8 mouse cellular contexts compared by ENCODE assay signal in genomic region chr4:154986096-154986495, GRCm38 (mm10). TPM values are rescaled to one million over a fixed set of nuclear protein-coding genes. Genes with fewer than 3 reads are reported as not detected.
A peak's percentile ranks its signal among the peaks of the same experiment; 100 is the strongest.
DNase-seq lines count a peak whose midpoint lies in the region; ATAC-seq lines count a peak whose summit lies in the region.

No protein-coding gene starts in this region.

- H3K9me3 ChIP-seq in hindbrain, embryonic 13.5 days = no peaks in the 10 kb centered on the region

- H3K27ac ChIP-seq in hindbrain, embryonic 13.5 days = no peak overlapping the region

- peak overlapping the region; percentile 60 for H3K9ac ChIP-seq in hindbrain, embryonic 13.5 days

- peaks cover 4% of the 10 kb centered on the region for H3K36me3 ChIP-seq in hindbrain, embryonic 13.5 days

- peak; percentile 68 for DNase-seq in Muller cell, postnatal 12 days (ENCODE audit: inconsistent ontology term)
- DNase-seq in cerebellum, postnatal 14 days = peak; percentile 67 to 87
- peak; percentile 66 to 78 for DNase-seq in frontal cortex, postnatal 36 days (ENCODE audit: low spot score in 2 of 2)
- peak; percentile 82 to 93 for DNase-seq in layer of hippocampus, postnatal 25 days (ENCODE audit: extremely low spot score in 1 of 2, low spot score in 1 of 2)
- peak; percentile 52 for DNase-seq in lung, postnatal 25 days (ENCODE audit: low spot score)
- peak; percentile 89 for DNase-seq in right cerebral cortex, postnatal 14 days
- no peak for DNase-seq in yolk sac, embryonic 10.5 days (ENCODE audit: low spot score)

- peaks cover 22% of the 10 kb centered on the region for H3K4me1 ChIP-seq in hindbrain, embryonic 13.5 days (replicated peaks)

- no peak for ATAC-seq in hindbrain, embryonic 13.5 days (ENCODE audit: low FRiP score)

- 16% methylated on average over 17 of the region's 17 CpGs for WGBS in hindbrain, embryonic 13.5 days

- H3K4me3 ChIP-seq in hindbrain, embryonic 13.5 days = no peak overlapping the region

- H3K4me2 ChIP-seq in hindbrain, embryonic 13.5 days = 0 out of 2 replicates have a peak overlapping the region, but pooled peaks have one; percentile 19

- peaks cover 41% of the 10 kb centered on the region for H3K27me3 ChIP-seq in hindbrain, embryonic 13.5 days

RNA-seq across cellular contexts. Expression of gene Pank4, which starts 22.2 kb away (rescaled TPM):
- polyA plus RNA-seq in hindbrain, embryonic 13.5 days (2015; fragmentation: Nextera tagmentation; extraction: Ambion mirVana) = 37.4 and 38.1 TPM in 2 replicates
- 10 to 100 TPM; 34.9 to 37.1 TPM for total RNA-seq in layer of hippocampus, postnatal 25 days (2021)

RNA-seq across cellular contexts. Expression of gene Hes5, which starts 25.4 kb away (rescaled TPM):
- 154 and 185 TPM in 2 replicates for polyA plus RNA-seq in hindbrain, embryonic 13.5 days (2015; fragmentation: Nextera tagmentation; extraction: Ambion mirVana)
- total RNA-seq in layer of hippocampus, postnatal 25 days (2021) = 10 to 100 TPM; 30.2 to 37.9 TPM

RNA-seq across cellular contexts. Expression of gene Tnfrsf14, which starts 57.7 kb away (rescaled TPM):
- polyA plus RNA-seq in hindbrain, embryonic 13.5 days (2015; fragmentation: Nextera tagmentation; extraction: Ambion mirVana) = 0.22 and 0.25 TPM in 2 replicates
- total RNA-seq in layer of hippocampus, postnatal 25 days (2021) = 1 to 10 TPM in 1 of 2 experiments, under 1 TPM in 1; 0.62 to 1.9 TPM
